Mouse (Mus musculus) adrenal gland, postnatal 4 days (tissue): ENCODE data around the gene Eif3k. TPM values are rescaled to one million over a fixed set of nuclear protein-coding genes. Genes with fewer than 3 reads are reported as not detected.

Experiments
- DNase-seq, 2 experiments: peaks; one replicate each; pipeline ENCODE4 v3.0.0; 2021 to 2022; ENCODE audit warnings: low spot score in 2 of 2, mixed read lengths in 2 of 2
- total RNA-seq, 2 experiments: library from RNA; stranded (reverse); gene quantifications; 2 replicates each; pipeline ENCODE4 v1.2.3; 2021

Eif3k gene
- total RNA-seq, 2 experiments from 2014 or later = 308 to 312 TPM

DNA sequence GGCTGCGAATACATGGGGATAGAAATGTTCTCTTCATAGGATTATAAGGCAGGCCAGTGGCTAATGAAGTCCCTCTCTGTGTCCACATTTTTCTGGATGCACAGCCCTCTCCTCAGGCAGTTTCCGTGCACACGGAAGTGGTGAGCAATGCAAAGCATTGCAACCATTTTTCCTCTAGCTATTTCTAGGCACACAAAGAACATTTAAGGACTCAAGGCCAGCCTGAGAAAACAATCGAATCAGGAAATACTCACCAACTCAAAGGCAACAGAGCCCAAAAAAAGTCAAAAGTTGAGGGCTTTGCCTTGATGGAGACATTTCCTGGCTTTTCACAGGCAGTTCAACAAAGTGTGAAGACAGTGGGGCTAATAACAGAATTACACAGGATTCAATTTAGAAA is 40.5 kb downstream of the Eif3k start:
- DNase-seq = no peak

DNA sequence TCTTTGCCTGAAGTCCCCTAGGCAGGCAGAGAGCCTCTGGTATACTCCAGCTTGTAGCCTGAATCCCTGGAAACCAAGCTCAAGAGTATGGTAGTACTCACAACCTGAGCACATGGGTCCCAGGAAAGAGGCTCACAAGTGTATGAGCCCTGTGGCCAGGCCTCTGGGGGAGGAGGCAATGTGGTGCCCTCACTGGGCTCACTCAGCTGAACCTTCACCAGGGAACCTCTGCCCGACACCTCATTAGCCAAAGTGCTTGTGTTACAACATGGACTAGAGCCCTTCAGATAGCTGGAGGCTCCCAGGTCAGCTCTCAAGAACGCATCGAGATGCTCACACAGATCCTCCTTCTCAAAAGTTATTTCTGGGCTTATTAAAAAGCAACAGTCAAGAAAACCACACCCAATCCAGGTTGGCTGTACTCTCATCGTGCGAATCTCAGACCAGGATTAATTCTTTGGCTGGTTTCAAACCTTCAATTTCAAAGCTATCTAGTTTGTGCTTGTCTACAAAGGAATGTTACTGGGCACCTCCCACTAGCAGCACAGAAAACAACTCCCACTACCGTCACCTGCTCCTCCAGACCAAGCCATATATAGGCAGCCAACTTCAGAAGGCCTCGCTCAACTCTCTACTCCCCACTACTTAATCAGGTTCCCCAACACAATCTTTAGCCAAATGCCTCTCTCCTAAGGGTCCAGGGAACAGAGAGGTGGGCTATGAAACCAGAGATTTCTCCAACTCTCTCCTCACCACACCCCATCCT is 42.1 kb downstream of the Eif3k start:
- DNase-seq = no peak

DNA sequence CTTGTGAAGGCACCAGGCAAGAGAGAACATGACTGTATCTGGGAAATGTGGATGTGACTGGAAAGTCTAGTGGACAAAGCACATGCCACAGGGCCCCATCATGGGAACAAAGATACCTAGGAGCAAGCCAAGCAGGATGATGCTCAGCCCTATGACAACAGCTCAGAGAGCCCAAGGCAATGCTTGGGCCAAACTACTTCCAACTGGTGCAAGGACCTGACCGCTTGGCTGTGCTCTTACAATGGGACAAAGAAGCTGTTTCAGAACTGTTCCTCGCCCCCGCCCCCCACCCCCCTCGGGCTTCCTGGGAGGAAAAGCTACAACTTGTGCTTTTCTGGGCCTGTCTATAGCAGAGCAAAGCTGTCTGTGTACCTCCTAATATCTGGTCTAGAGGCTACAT is 43.0 kb downstream of the Eif3k start:
- no peak for DNase-seq

DNA sequence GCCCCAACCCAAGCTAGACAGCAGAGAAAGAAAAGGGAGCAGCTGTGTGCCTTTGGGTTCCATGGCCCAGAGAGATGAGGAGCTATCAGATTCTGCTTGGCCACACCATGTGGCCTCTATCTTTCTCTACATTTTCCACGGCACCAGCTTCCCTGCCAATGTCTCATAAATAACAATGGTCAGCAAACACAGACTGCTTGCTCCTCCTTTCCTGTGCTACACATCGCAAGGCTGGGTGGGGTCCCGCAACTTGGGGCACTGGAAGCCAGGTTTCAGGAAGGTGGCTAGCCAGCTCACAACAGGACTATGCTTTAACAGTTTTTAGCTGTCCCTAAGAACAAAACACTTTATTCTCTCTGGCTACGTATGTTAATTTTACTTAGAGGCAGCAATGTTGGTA is 44.9 kb downstream of the Eif3k start:
- DNase-seq = no peak

DNA sequence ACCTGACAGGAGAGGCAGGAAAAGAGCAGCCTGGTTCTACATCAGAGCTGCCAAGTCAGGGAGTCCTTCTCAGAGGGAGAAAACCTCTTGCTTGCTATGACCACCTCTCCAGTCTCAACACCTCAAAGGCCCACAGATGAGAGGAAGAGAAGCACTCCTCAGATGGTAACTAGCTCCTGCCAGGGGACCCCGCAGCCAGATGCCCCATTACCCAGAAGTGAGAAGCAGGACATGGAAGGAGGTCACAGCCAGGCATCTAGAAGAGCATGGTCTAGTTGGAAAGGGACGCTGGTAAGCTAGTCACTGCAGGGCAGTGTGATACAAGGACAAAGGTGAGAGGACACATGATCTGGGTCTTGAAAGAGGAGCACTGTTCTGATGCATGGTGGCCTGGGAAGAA is 47.8 kb downstream of the Eif3k start:
- DNase-seq = no peak

DNA sequence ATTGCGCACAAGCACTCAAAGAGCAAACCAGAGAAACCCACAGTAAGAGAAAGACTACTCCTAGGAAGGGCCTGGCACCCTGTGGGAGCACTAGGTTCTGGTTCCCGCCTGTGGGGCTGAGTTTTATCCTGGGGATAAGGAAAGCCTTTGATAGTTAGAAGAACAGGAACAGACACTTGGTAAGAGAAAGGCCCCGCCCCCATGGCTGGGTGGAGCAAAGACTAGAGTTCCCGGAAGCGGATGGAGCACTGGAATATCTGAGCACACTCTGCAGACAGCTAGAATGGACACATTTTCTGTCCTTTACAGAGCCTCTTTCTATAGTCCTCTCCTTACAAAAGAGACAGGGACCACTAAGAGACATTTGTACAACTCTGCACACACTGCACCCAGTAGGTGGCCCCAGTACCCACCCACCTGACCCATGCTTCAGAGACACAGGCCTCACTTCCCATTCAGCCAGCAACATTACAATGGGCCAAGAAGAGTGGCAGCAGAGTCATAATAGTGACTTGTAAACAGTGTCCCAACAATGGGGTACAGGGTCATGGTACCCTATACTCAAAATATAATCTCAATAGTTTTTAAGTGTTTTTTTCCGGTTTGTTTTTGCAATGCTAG is 49.1 kb downstream of the Eif3k start:
- DNase-seq = no peak

DNA sequence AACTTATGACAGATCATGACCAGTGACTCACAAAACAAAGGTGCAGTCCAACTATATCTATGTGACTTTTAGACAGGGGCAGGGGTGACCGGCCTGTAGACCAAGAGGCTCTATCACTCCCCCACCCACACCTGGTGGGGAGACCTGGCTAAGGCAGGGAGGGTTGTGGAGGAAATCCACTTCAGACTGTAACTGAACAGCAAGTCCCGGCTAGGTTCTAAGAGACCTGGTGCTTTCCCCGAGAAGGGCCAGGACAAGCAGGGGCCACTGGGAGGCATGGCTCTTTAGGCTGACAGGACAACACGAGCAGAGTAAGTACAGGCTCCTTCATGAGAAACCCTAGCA is 50.0 kb downstream of the Eif3k start:
- no peak for DNase-seq

DNA sequence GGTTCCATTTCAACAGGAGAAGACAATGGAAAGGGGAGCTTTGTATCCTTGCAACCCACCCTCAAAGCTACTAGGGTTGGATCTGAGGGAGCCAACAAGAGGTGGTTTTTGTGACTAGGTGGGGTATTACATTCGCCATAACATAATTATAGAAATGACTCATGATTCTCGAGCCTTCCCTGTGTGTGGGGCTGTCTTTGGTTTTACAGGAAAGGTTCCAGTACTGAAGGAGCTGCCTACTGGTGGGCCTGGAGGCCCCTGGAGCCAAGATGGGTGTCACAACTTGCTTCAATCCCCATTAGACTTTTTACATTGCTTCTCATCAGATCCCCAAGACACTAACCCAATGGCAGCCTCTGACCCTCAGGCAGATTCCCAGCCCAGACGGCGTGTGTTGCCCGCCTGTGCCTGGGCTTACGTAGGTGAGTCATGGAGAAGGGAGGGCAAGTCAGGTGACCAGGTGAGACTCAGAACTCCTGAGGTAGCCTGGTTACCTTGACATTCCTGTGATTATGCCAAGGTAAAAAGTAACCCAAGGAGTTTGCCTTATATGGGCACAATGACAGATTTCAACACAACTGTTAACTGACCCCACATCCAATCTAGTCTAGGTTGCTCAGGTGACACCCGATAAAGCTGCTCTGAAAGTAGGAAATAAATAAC is 50.5 kb downstream of the Eif3k start:
- DNase-seq = no peak

DNA sequence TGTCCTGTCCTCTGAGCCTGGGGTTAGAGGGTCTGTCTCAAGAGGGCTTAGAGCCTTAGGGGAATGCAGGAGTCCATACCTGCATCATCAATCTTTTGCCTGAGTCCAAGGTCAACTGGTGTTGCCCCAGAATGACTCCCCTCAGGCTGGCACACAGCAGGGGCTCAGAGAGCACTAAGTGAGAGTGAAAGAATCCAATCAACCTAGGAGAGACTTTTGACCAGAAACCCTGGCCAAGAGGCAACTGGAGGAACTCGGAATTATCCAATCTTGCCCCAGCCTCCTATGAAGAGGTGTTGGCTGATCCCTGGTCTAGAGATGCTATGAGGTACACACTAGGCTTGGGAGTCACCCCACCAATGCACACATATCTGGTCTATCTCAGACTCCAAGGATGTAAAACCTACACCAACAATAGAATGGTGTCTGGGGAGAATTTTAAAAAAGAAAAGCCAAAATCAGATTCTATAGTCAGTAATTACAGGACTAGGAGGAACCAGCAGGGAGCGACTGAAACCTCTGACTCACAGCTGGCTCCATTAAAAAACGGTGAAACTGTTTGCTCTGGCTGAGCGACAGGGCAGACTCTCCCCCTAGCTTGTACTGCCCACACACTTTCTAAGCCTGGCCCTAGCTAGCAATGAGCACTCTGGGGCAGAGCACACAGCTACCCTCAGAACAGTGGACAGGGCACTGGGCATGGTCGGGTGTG is 51.2 kb downstream of the Eif3k start:
- DNase-seq = no peak

DNA sequence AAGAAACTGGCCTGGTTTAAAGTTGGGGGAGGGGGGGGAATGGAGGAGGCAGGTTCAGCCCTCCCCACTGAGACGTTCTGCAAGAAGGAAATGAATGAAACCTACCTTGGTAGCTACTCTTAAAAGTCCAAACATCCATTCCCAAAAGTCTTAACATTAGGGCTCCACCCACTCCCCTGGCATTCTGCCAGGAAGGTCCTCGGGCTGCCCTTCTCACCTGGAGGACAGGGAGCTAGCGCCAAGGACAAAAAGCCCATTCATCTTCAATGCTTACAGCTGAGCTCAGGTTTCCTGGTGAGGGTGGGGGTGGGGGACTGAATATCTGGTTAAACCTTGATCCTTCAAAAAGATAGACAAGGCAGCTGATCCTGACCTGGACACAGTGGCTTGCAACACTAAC is 52.3 kb downstream of the Eif3k start:
- DNase-seq = no peak

DNA sequence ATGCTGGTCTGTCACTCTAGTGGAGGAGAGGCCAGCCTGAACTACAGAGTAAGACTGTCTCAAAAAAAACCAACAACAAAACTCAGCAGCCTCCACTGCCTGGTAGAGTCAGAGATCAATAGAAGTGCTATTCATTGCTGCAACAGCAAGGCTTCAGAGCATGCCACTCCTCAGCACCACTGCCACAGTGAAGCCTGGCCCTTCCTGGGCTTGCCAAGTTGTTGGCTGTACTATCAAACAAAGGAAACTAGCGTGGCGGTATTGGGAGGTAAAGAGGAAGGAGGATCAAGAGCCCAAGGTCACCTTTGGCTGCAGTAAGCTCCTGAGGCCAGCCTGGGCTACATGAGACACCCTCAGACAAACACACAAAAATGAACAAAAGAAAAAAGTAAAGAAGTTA is 55.5 kb downstream of the Eif3k start:
- DNase-seq = no peak

DNA sequence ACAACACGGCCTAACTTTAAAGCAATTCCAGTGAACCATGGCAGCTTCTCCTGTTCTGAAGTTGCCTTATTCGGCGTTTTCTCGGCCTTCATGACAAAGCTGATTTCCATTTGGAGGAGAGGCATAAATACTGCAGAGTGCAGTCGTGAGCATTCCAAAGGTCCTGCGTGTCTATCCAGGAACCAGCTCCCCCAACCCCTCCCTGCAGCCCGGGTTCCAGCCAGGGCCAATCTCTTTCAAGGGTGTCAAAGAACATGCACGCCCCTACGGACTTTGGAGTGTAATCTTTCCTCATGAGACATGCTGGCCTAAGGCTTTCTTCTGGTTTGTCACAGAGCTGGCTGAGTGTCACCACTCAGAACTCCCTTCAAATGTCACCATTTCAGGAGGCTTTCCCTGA is 56.3 kb downstream of the Eif3k start:
- peak in 1 of 2 experiments; percentile 65 for DNase-seq

DNA sequence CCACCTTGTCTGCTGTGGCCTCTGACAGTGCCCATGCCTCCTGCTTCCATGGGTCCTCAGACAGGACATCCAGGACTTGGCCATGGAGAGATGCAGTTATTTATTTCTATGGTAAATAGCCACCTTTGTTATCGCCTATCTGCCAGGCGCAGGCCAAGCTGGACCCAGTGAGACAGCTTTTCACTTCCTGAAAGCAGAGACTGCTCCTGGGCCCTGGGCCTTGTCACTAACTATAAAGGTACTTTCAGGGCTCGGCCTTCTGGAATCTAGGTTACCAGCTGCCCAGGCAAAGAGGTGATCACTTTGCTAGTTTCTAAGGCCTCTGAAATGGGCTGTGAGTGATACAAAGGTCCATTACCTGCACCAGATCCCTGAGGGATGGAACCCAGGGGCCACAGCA is 56.9 kb downstream of the Eif3k start:
- DNase-seq = no peak

DNA sequence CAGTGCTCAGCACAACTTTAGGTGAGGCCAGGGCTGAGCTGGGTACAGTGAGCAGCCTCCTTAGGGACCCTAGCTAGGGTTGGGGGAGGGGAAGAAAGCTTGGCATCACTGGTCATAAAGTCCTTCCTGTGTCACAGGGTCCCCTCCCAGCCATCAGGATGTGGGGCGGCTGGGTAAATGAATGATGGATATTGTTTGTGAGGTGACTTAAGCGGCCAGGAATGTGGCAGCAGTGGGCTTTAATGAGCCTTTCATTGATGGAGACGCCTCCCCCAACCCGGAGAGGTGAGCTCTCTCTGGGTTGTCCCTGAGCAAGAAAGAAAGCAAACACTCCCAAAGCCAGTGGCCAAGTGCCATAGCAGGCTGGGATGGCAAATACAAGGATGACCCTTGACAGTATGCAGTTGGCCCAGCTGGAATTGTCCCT is 57.8 kb downstream of the Eif3k start:
- DNase-seq = no peak

DNA sequence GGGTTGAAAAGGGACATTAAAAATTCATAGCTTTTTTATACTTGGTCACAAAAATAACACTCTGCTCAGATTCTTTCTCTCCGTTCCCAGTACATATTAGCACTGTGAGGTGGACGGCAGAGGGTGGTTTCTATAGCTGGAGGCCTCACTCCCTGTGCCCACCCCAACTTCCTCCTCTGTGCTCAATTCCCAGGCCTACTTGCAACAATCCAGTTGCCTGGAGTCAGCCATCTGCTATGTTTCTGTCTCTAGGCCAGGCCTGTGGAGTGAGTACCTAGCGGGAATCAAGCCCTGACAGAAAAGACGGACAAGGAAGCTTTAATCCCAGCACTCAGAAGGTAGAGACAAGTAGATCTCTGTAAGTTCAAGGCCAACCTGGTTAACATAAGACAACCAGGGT is 59.1 kb downstream of the Eif3k start:
- DNase-seq = no peak

DNA sequence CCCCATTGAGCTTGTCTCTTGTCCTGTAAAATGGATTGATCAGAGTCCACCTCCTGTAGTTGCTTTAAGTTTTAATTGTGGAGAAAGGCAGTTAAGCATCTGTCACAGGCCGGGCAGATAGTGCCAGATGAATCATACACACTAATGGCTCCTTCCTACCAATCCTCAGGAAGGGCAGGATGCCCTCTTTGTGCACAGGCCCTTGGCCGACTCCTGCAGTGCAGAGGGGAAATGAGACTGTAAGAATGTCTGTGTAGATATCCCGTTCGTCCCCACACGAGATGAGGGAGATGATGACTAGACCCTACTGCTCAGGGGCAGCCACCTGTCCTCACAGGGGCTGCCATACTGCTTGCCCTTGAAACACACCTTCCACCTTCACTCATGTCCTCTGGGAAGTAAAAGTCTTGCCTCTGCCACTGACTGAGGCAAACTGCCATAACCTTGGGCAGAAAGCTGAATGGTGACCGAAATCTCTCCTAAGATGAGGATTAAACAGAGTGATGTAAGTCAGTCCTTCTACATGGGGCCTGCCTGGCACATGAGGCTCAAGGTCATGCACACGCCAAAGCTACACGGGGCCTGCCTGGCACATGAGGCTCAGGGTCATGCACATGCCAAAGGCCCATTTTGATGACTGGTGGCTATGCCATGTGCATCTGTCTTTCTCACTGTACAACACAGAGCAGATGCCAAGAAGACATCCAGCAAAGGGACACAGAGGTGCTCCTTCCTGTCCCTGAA is 59.8 kb downstream of the Eif3k start:
- DNase-seq = no peak

Other genes starting within 250 kb of the Eif3k start
- 10 to 100 TPM; 59.7 to 63.5 TPM for gene Mrps12, start 240.0 kb downstream of the Eif3k start, total RNA-seq
- gene Sars2, start 239.9 kb downstream of the Eif3k start, total RNA-seq = 10 to 100 TPM; 25.0 to 27.0 TPM
- gene Ccer2, start 225.7 kb downstream of the Eif3k start, total RNA-seq = not detected
- gene Sirt2, start 215.1 kb downstream of the Eif3k start, total RNA-seq = 10 to 100 TPM; 62.8 to 66.2 TPM
- gene Nfkbib, start 214.4 kb downstream of the Eif3k start, total RNA-seq = 10 to 100 TPM; 24.6 to 27.3 TPM
- 1 to 10 TPM; 2.2 to 4.2 TPM for gene Rinl, start 192.9 kb downstream of the Eif3k start, total RNA-seq
- 100 to 1,000 TPM; 722 to 725 TPM for gene Hnrnpl, start 173.3 kb downstream of the Eif3k start, total RNA-seq
- 100 to 1,000 TPM; 327 to 392 TPM for gene Ech1, start 156.6 kb downstream of the Eif3k start, total RNA-seq
- 10 to 100 TPM; 29.2 to 33.2 TPM for gene Lgals4, start 148.0 kb downstream of the Eif3k start, total RNA-seq
- 1 to 10 TPM; 3.9 TPM for gene Lgals7, start 118.0 kb downstream of the Eif3k start, total RNA-seq
- under 1 TPM; 0.11 to 0.17 TPM for gene Capn12, start 100.4 kb downstream of the Eif3k start, total RNA-seq
- gene Actn4, start 19.5 kb downstream of the Eif3k start, total RNA-seq = 100 to 1,000 TPM; 220 to 242 TPM
- gene Map4k1, start 186 bp upstream of the Eif3k start, total RNA-seq = 1 to 10 TPM; 2.5 to 3.6 TPM
- gene Ryr1, start 143.3 kb upstream of the Eif3k start, total RNA-seq = 10 to 100 TPM in 1 of 2 experiments, 1 to 10 TPM in 1; 5.9 to 15.1 TPM
- gene Rasgrp4, start 153.0 kb upstream of the Eif3k start, total RNA-seq = 1 to 10 TPM; 2.4 TPM
- 10 to 100 TPM; 16.2 to 17.2 TPM for gene Fam98c, start 174.4 kb upstream of the Eif3k start, total RNA-seq
- 1 to 10 TPM; 1.8 to 2.5 TPM for gene Ggn, start 188.3 kb upstream of the Eif3k start, total RNA-seq
- 10 to 100 TPM; 14.5 to 15.8 TPM for gene Spred3, start 188.5 kb upstream of the Eif3k start, total RNA-seq
- 100 to 1,000 TPM; 188 to 192 TPM for gene Psmd8, start 198.8 kb upstream of the Eif3k start, total RNA-seq
- 1 to 10 TPM; 2.0 TPM for gene Catsperg1, start 232.2 kb upstream of the Eif3k start, total RNA-seq